Mouse (Mus musculus): ENCODE data around the gene Srgap2. TPM values are rescaled to one million over a fixed set of nuclear protein-coding genes. Genes with fewer than 3 reads are reported as not detected.

The Srgap2 gene
- polyA plus RNA-seq, 1 experiment from 2014 or later: 16.4 TPM

GRCm38 (mm10) chr1:131447333-131447732, 79.8 kb downstream of the Srgap2 start:
- Histone ChIP-seq H3K4me2 (ENCODE audit: low read length) (no peak overlapping the region), H3K4me1 (replicated peaks; ENCODE audit: control insufficient read depth, insufficient read depth, low read length) (no peaks in the 10 kb centered on the region), H3K9me3 (ENCODE audit: control insufficient read depth, low read length) (no peaks in the 10 kb centered on the region), H3K36me3 (ENCODE audit: control insufficient read depth, insufficient read depth, low read length) (no peaks in the 10 kb centered on the region), H3K27me3 (replicated peaks; ENCODE audit: control insufficient read depth, insufficient read depth, low read length) (no peaks in the 10 kb centered on the region), H3K27ac (ENCODE audit: low read depth) (no peak overlapping the region), H3K9ac (ENCODE audit: low read length) (no peak overlapping the region), H3K4me3 (ENCODE audit: low read depth, low read length) (no peak overlapping the region)
- 94% methylated on average over 3 of the region's 3 CpGs for WGBS
- DNase-seq (ENCODE audit: low spot score) (no peak), ATAC-seq (replicated peaks; ENCODE audit: low FRiP score, low TSS enrichment, low read depth) (no peak)

GRCm38 (mm10) chr1:131446577-131446976, 80.6 kb downstream of the Srgap2 start:
- ATAC-seq (replicated peaks; ENCODE audit: low FRiP score, low TSS enrichment, low read depth) (no peak), DNase-seq (ENCODE audit: low spot score) (no peak)
- 92% methylated on average over 4 of the region's 4 CpGs for WGBS
- no peak overlapping the region for H3K4me3 ChIP-seq (ENCODE audit: low read depth, low read length)
- H3K4me2 ChIP-seq (ENCODE audit: low read length): no peak overlapping the region
- no peaks in the 10 kb centered on the region for H3K4me1 ChIP-seq (replicated peaks; ENCODE audit: control insufficient read depth, insufficient read depth, low read length)
- H3K27ac ChIP-seq (ENCODE audit: low read depth): no peak overlapping the region
- H3K9me3 ChIP-seq (ENCODE audit: control insufficient read depth, low read length): no peaks in the 10 kb centered on the region
- H3K36me3 ChIP-seq (ENCODE audit: control insufficient read depth, insufficient read depth, low read length): no peaks in the 10 kb centered on the region
- no peak overlapping the region for H3K9ac ChIP-seq (ENCODE audit: low read length)
- H3K27me3 ChIP-seq (replicated peaks; ENCODE audit: control insufficient read depth, insufficient read depth, low read length): no peaks in the 10 kb centered on the region

GRCm38 (mm10) chr1:131438556-131438955, 88.6 kb downstream of the Srgap2 start:
- no peaks in the 10 kb centered on the region for H3K9me3 ChIP-seq (ENCODE audit: control insufficient read depth, low read length)
- DNase-seq (ENCODE audit: low spot score): no peak
- H3K27ac ChIP-seq (ENCODE audit: low read depth): no peak overlapping the region
- H3K27me3 ChIP-seq (replicated peaks; ENCODE audit: control insufficient read depth, insufficient read depth, low read length): no peaks in the 10 kb centered on the region
- H3K4me2 ChIP-seq (ENCODE audit: low read length): no peak overlapping the region
- H3K36me3 ChIP-seq (ENCODE audit: control insufficient read depth, insufficient read depth, low read length): peaks cover 6% of the 10 kb centered on the region; the same call in 1 of the 2 replicates
- ATAC-seq (replicated peaks; ENCODE audit: low FRiP score, low TSS enrichment, low read depth): no peak
- WGBS: 90% methylated on average over 11 of the region's 11 CpGs
- no peaks in the 10 kb centered on the region for H3K4me1 ChIP-seq (replicated peaks; ENCODE audit: control insufficient read depth, insufficient read depth, low read length)
- H3K4me3 ChIP-seq (ENCODE audit: low read depth, low read length): no peak overlapping the region
- H3K9ac ChIP-seq (ENCODE audit: low read length): no peak overlapping the region

- ATAC-seq (replicated peaks; ENCODE audit: low FRiP score, low TSS enrichment, low read depth) (no peak), DNase-seq (ENCODE audit: low spot score) (no peak)
- Histone ChIP-seq H3K27me3 (replicated peaks; ENCODE audit: control insufficient read depth, insufficient read depth, low read length) (no peaks in the 10 kb centered on the region), H3K27ac (ENCODE audit: low read depth) (no peak overlapping the region), H3K4me1 (replicated peaks; ENCODE audit: control insufficient read depth, insufficient read depth, low read length) (no peaks in the 10 kb centered on the region), H3K4me2 (ENCODE audit: low read length) (no peak overlapping the region), H3K36me3 (ENCODE audit: control insufficient read depth, insufficient read depth, low read length) (peaks cover 6% of the 10 kb centered on the region; the same call in 1 of the 2 replicates), H3K9ac (ENCODE audit: low read length) (no peak overlapping the region), H3K9me3 (ENCODE audit: control insufficient read depth, low read length) (no peaks in the 10 kb centered on the region), H3K4me3 (ENCODE audit: low read depth, low read length) (no peak overlapping the region)
These were observed 89.2 kb downstream of the Srgap2 start for GRCm38 (mm10) chr1:131437975-131438374.

GRCm38 (mm10) chr1:131436609-131437008, 90.5 kb downstream of the Srgap2 start:
- no peak overlapping the region for H3K27ac ChIP-seq (ENCODE audit: low read depth)
- H3K4me3 ChIP-seq (ENCODE audit: low read depth, low read length): no peak overlapping the region
- WGBS: 86% methylated on average over 7 of the region's 7 CpGs
- peaks cover 9% of the 10 kb centered on the region; the same call in 1 of the 2 replicates for H3K4me1 ChIP-seq (replicated peaks; ENCODE audit: control insufficient read depth, insufficient read depth, low read length)
- H3K27me3 ChIP-seq (replicated peaks; ENCODE audit: control insufficient read depth, insufficient read depth, low read length): no peaks in the 10 kb centered on the region
- no peak overlapping the region for H3K9ac ChIP-seq (ENCODE audit: low read length)
- H3K4me2 ChIP-seq (ENCODE audit: low read length): no peak overlapping the region
- H3K36me3 ChIP-seq (ENCODE audit: control insufficient read depth, insufficient read depth, low read length): peaks cover 6% of the 10 kb centered on the region; the same call in 1 of the 2 replicates
- H3K9me3 ChIP-seq (ENCODE audit: control insufficient read depth, low read length): no peaks in the 10 kb centered on the region
- no peak for ATAC-seq (replicated peaks; ENCODE audit: low FRiP score, low TSS enrichment, low read depth)
- DNase-seq (ENCODE audit: low spot score): no peak

GRCm38 (mm10) chr1:131431456-131432246, 95.5 kb downstream of the Srgap2 start:
- Histone ChIP-seq H3K4me2 (ENCODE audit: low read length) (no peak overlapping the region), H3K4me1 (replicated peaks; ENCODE audit: control insufficient read depth, insufficient read depth, low read length) (peaks cover 17% of the 10 kb centered on the region), H3K9ac (ENCODE audit: low read length) (no peak overlapping the region), H3K9me3 (ENCODE audit: control insufficient read depth, low read length) (no peaks in the 10 kb centered on the region), H3K36me3 (ENCODE audit: control insufficient read depth, insufficient read depth, low read length) (peaks cover 4% of the 10 kb centered on the region; the same call in 1 of the 2 replicates), H3K27me3 (replicated peaks; ENCODE audit: control insufficient read depth, insufficient read depth, low read length) (no peaks in the 10 kb centered on the region), H3K27ac (ENCODE audit: low read depth) (no peak overlapping the region), H3K4me3 (ENCODE audit: low read depth, low read length) (no peak overlapping the region)
- 52% methylated on average over 5 of the region's 5 CpGs for WGBS
- no peak for DNase-seq (ENCODE audit: low spot score)
- no peak for ATAC-seq (replicated peaks; ENCODE audit: low FRiP score, low TSS enrichment, low read depth)

- no peaks in the 10 kb centered on the region for H3K9me3 ChIP-seq (ENCODE audit: control insufficient read depth, low read length)
- ATAC-seq (replicated peaks; ENCODE audit: low FRiP score, low TSS enrichment, low read depth) (no peak; the same call in 1 of the 2 replicates), DNase-seq (ENCODE audit: low spot score) (no peak)
- no peak overlapping the region for H3K9ac ChIP-seq (ENCODE audit: low read length)
- no peaks in the 10 kb centered on the region for H3K36me3 ChIP-seq (ENCODE audit: control insufficient read depth, insufficient read depth, low read length)
- H3K4me3 ChIP-seq (ENCODE audit: low read depth, low read length): no peak overlapping the region
- no peaks in the 10 kb centered on the region for H3K27me3 ChIP-seq (replicated peaks; ENCODE audit: control insufficient read depth, insufficient read depth, low read length)
- H3K27ac ChIP-seq (ENCODE audit: low read depth): no peak overlapping the region
- peaks cover 15% of the 10 kb centered on the region for H3K4me1 ChIP-seq (replicated peaks; ENCODE audit: control insufficient read depth, insufficient read depth, low read length)
- WGBS: 17% methylated on average over 5 of the region's 5 CpGs
- H3K4me2 ChIP-seq (ENCODE audit: low read length): no peak overlapping the region
These were observed 99.9 kb downstream of the Srgap2 start for GRCm38 (mm10) chr1:131427140-131427821.

- DNase-seq (ENCODE audit: low spot score) (no peak), ATAC-seq (replicated peaks; ENCODE audit: low FRiP score, low TSS enrichment, low read depth) (no peak)
- Histone ChIP-seq H3K9me3 (ENCODE audit: control insufficient read depth, low read length) (no peaks in the 10 kb centered on the region), H3K27me3 (replicated peaks; ENCODE audit: control insufficient read depth, insufficient read depth, low read length) (no peaks in the 10 kb centered on the region), H3K36me3 (ENCODE audit: control insufficient read depth, insufficient read depth, low read length) (no peaks in the 10 kb centered on the region), H3K4me2 (ENCODE audit: low read length) (no peak overlapping the region), H3K4me3 (ENCODE audit: low read depth, low read length) (no peak overlapping the region), H3K4me1 (replicated peaks; ENCODE audit: control insufficient read depth, insufficient read depth, low read length) (peaks cover 8% of the 10 kb centered on the region), H3K9ac (ENCODE audit: low read length) (no peak overlapping the region), H3K27ac (ENCODE audit: low read depth) (no peak overlapping the region)
- WGBS: 92% methylated on average over 3 of the region's 3 CpGs
These were observed 104.1 kb downstream of the Srgap2 start for GRCm38 (mm10) chr1:131423061-131423460.

Data from intestine, embryonic 14.5 days (tissue).